In genomic region chr5:119781375-119781774, GRCm38 (mm10) we compare ENCODE assay signal across 24 mouse cellular contexts. TPM values are rescaled to one million over a fixed set of nuclear protein-coding genes. Genes with fewer than 3 reads are reported as not detected.
DNase-seq lines count a peak whose midpoint lies in the region; ATAC-seq and TF ChIP-seq lines count a peak whose summit lies in the region.
"Had no signal": no experiment of that assay in that cellular context is flagged by ENCODE, and none has a peak within 500 bp of the region (broad histone marks: within the 10 kb centered on the region; RNA-seq: fewer than 3 reads in every experiment).

No protein-coding gene starts in this region.

- 21% methylated on average over 5 of the region's 5 CpGs for WGBS in lung, embryonic 14.5 days
- 21% methylated on average over 5 of the region's 5 CpGs for WGBS in lung, adult 2 months
- WGBS in lung, embryonic 16.5 days, result 24% methylated on average over 5 of the region's 5 CpGs
- WGBS in hindbrain, embryonic 10.5 days, result 61% methylated on average over 5 of the region's 5 CpGs

- H3K4me1 ChIP-seq in lung, embryonic 14.5 days (ENCODE audit: insufficient read depth), result peaks cover 3% of the 10 kb centered on the region; the same call in 1 of the 2 replicates
- peaks cover 3% of the 10 kb centered on the region for H3K4me1 ChIP-seq in lung, adult 2 months (ENCODE audit: control insufficient read depth, insufficient read depth, low read length)
- H3K4me1 ChIP-seq in lung, embryonic 16.5 days (replicated peaks; ENCODE audit: control insufficient read depth, insufficient read depth, low read length), result peaks cover 7% of the 10 kb centered on the region
- H3K4me1 ChIP-seq in hindbrain, embryonic 10.5 days (replicated peaks), result no peaks in the 10 kb centered on the region
- H3K4me1 ChIP-seq: embryonic facial prominence, embryonic 15.5 days; forebrain, embryonic 15.5 days; heart, embryonic 15.5 days had no signal

- no peak overlapping the region for H3K9ac ChIP-seq in lung, embryonic 14.5 days
- H3K9ac ChIP-seq in lung, embryonic 16.5 days (ENCODE audit: low read length), result no peak overlapping the region
- H3K9ac ChIP-seq: embryonic facial prominence, embryonic 15.5 days; forebrain, embryonic 15.5 days; heart, embryonic 15.5 days; hindbrain, embryonic 14.5 days had no signal

- H3K4me3 ChIP-seq in lung, embryonic 14.5 days (ENCODE audit: low read depth, low read length), result no peak overlapping the region
- H3K4me3 ChIP-seq in lung, adult 2 months (replicated peaks; ENCODE audit: extremely low read depth, low read depth, low read length), result no peak overlapping the region
- H3K4me3 ChIP-seq in lung, embryonic 16.5 days (ENCODE audit: low read length), result no peak overlapping the region
- H3K4me3 ChIP-seq in layer of hippocampus, adult 2 months, result no peak overlapping the region
- H3K4me3 ChIP-seq in hindbrain, embryonic 10.5 days, result no peak overlapping the region
- H3K4me3 ChIP-seq: embryonic facial prominence, embryonic 15.5 days; erythroblast, embryonic 14.5 days; forebrain, embryonic 15.5 days; heart, embryonic 15.5 days had no signal

- peak; percentile 92 for DNase-seq in lung, embryonic 14.5 days
- no peak for DNase-seq in lung, adult 2 months
- DNase-seq in adipocyte (ENCODE audit: low spot score), result peak; percentile 27
- peak; percentile 32 for DNase-seq in lung, postnatal 25 days (ENCODE audit: low spot score)
- DNase-seq in layer of hippocampus, adult 2 months (ENCODE audit: low spot score in 2 of 2), result no peak
- no peak for DNase-seq in hindbrain, embryonic 10.5 days (ENCODE audit: low spot score)
- DNase-seq: adrenal gland, postnatal 10 days; cerebellum, adult 2 months; embryo, embryonic 11 days; gastrocnemius, postnatal 36 days; heart, adult 18-20 months; heart, postnatal 14 days had no signal

- ATAC-seq in lung, embryonic 14.5 days (ENCODE audit: insufficient read depth), result peak; percentile 18; the same call in 1 of the 2 replicates
- peak; percentile 59 for ATAC-seq in lung, embryonic 16.5 days (ENCODE audit: low read depth)
- ATAC-seq in erythroid progenitor cell, adult 5-6 weeks (replicated peaks; ENCODE audit: low FRiP score, poor library complexity, severe bottlenecking), result no peak
- ATAC-seq: forebrain, embryonic 15.5 days had no signal

- TF ChIP-seq CTCF in lung, embryonic 14.5 days (IDR thresholded peaks at IDR 0.05; ENCODE audit: low read depth), result no peak
- no peak for TF ChIP-seq CTCF in lung, adult 2 months (IDR thresholded peaks at IDR 0.05; ENCODE audit: insufficient read depth, low read length)
- TF ChIP-seq CTCF in layer of hippocampus, adult 2 months (conservative IDR thresholded peaks at IDR 0.05), result no peak

- no peaks in the 10 kb centered on the region for H3K27me3 ChIP-seq in lung, embryonic 14.5 days (ENCODE audit: insufficient read depth, low read length)
- no peaks in the 10 kb centered on the region for H3K27me3 ChIP-seq in lung, embryonic 16.5 days (ENCODE audit: control insufficient read depth, insufficient read depth, low read depth, low read length)
- H3K27me3 ChIP-seq in hindbrain, embryonic 10.5 days (ENCODE audit: insufficient read depth, poor library complexity, severe bottlenecking), result peaks cover 10% of the 10 kb centered on the region
- H3K27me3 ChIP-seq: forebrain, embryonic 15.5 days had no signal

- TF ChIP-seq POLR2A in lung, adult 2 months (IDR thresholded peaks at IDR 0.05; ENCODE audit: borderline replicate concordance, extremely low read depth, low read depth, low read length), result no peak

- H3K36me3 ChIP-seq in lung, embryonic 14.5 days (ENCODE audit: insufficient read depth), result no peaks in the 10 kb centered on the region
- H3K36me3 ChIP-seq in lung, embryonic 16.5 days (ENCODE audit: control insufficient read depth, insufficient read depth, low read length), result no peaks in the 10 kb centered on the region
- no peaks in the 10 kb centered on the region for H3K36me3 ChIP-seq in hindbrain, embryonic 10.5 days
- H3K36me3 ChIP-seq: embryonic facial prominence, embryonic 15.5 days; forebrain, embryonic 15.5 days; heart, embryonic 15.5 days had no signal

- no peaks in the 10 kb centered on the region for H3K9me3 ChIP-seq in lung, embryonic 14.5 days (ENCODE audit: low read depth, low read length)
- H3K9me3 ChIP-seq in lung, embryonic 16.5 days (ENCODE audit: control insufficient read depth, low read length), result peaks cover 5% of the 10 kb centered on the region; the same call in 1 of the 2 replicates
- peaks cover 5% of the 10 kb centered on the region; the same call in 1 of the 2 replicates for H3K9me3 ChIP-seq in hindbrain, embryonic 10.5 days
- H3K9me3 ChIP-seq: embryonic facial prominence, embryonic 15.5 days; forebrain, embryonic 15.5 days; heart, embryonic 15.5 days had no signal

- H3K27ac ChIP-seq in lung, embryonic 14.5 days (ENCODE audit: low read depth), result no peak overlapping the region
- H3K27ac ChIP-seq in lung, embryonic 16.5 days (ENCODE audit: low read length), result 0 out of 2 replicates have a peak overlapping the region, but pooled peaks have one; percentile 53
- H3K27ac ChIP-seq in layer of hippocampus, adult 2 months, result no peak overlapping the region
- no peak overlapping the region for H3K27ac ChIP-seq in hindbrain, embryonic 10.5 days
- H3K27ac ChIP-seq: embryonic facial prominence, embryonic 15.5 days; forebrain, embryonic 15.5 days; heart, embryonic 15.5 days; hindbrain, embryonic 14.5 days had no signal

- H3K4me2 ChIP-seq in lung, embryonic 14.5 days, result no peak overlapping the region
- H3K4me2 ChIP-seq in lung, embryonic 16.5 days (ENCODE audit: low read depth, low read length), result no peak overlapping the region
- H3K4me2 ChIP-seq: embryonic facial prominence, embryonic 15.5 days; forebrain, embryonic 15.5 days; heart, embryonic 11.5 days; heart, embryonic 15.5 days; hindbrain, embryonic 14.5 days had no signal

RNA-seq across cellular contexts. Expression of gene Tbx5, which starts 51.1 kb away (rescaled TPM):
- polyA plus RNA-seq in lung, embryonic 14.5 days (2014; fragmentation: Nextera tagmentation; extraction: Ambion mirVana), result 57.7 and 59.4 TPM in 2 replicates
- 26.9 and 28.2 TPM in 2 replicates for polyA plus RNA-seq in lung, adult 2 months (2012; rRNA removed)
- polyA plus RNA-seq in lung, embryonic 16.5 days (2015; fragmentation: Nextera tagmentation; extraction: Ambion mirVana), result 53.0 and 58.7 TPM in 2 replicates
- not detected for total RNA-seq in layer of hippocampus, adult 2 months (2021)
- polyA plus RNA-seq in hindbrain, embryonic 10.5 days (2016; fragmentation: Nextera tagmentation; extraction: Ambion mirVana), result not detected in 2 replicates
- not detected in 2 replicates for total RNA-seq in erythroid progenitor cell, adult 5-6 weeks (2015; ENCODE audit: low replicate concordance)
- not detected in 2 replicates for total RNA-seq in erythroid progenitor cell, adult 5-6 weeks (2017; ENCODE audit: low replicate concordance)
- total RNA-seq: common myeloid progenitor, adult 5-6 weeks; ES-E14; gastrocnemius, postnatal 36 days; hematopoietic stem cell, adult 5-6 weeks had no signal
- polyA plus RNA-seq: cerebellum, adult 2 months; erythroblast, embryonic 14.5 days; forebrain, embryonic 11.5 days; forebrain, embryonic 15.5 days had no signal

Comparison
In these comparisons a context has a peak if more than half of its experiments do, and no peak if none do; other contexts are left out.
1. DNase-seq: peak in lung, embryonic 14.5 days (single experiment), adipocyte (single experiment) and lung, postnatal 25 days (single experiment); none in lung, adult 2 months (single experiment), layer of hippocampus, adult 2 months (0 of 2) and hindbrain, embryonic 10.5 days (single experiment).
2. RNA of gene Tbx5, which starts 51.1 kb away (polyA plus RNA-seq): 57.7 to 59.4 TPM in lung, embryonic 14.5 days, 53.0 to 58.7 TPM in lung, embryonic 16.5 days and 26.9 to 28.2 TPM in lung, adult 2 months; not detected in hindbrain, embryonic 10.5 days; every median in the first group is over 10 times any median in the second.